Mouse (Mus musculus) heart, embryonic 14.5 days (tissue): ENCODE data around the gene Cyld. TPM values are rescaled to one million over a fixed set of nuclear protein-coding genes. Genes with fewer than 3 reads are reported as not detected.
A peak's percentile ranks its signal among the peaks of the same experiment; 100 is the strongest.

Source experiments
- ATAC-seq: fragments of 200-750 bp; cut with Nextera tagmentation; 2 replicates; pipeline ENCODE4 v1.8.0; 2017; ENCODE audit warnings: low read depth, moderate TSS enrichment; ENCODE audit not compliant: insufficient number of reproducible peaks, insufficient read depth, low FRiP score
- H3K27ac ChIP-seq, 2 experiments: fragments of 200-500 bp in 1 of 2; fragments of 300-500 bp in 1 of 2; sonication (generic) in 1 of 2; replicated peaks in 1 of 2; 2 replicates each; pipeline ENCODE4 v1.5.1; 2012 to 2014; ENCODE audit warnings: low read depth in 2 of 2, low read length in 2 of 2, control low read depth in 1 of 2, mild to moderate bottlenecking in 1 of 2, mixed read lengths in 1 of 2; ENCODE audit not compliant: control insufficient read depth in 1 of 2, insufficient read depth in 1 of 2
- H3K27me3 ChIP-seq: fragments of 300-500 bp; sonication (generic); 2 replicates; pipeline ENCODE4 v1.6.1; 2014; ENCODE audit warnings: mild to moderate bottlenecking, low read length, control low read depth; ENCODE audit not compliant: control insufficient read depth, insufficient read depth
- H3K36me3 ChIP-seq: fragments of 300-500 bp; sonication (generic); 2 replicates; pipeline ENCODE4 v1.6.1; 2014; ENCODE audit warnings: mild to moderate bottlenecking, control low read depth, low read length, mixed read lengths; ENCODE audit not compliant: control insufficient read depth, insufficient read depth
- H3K4me1 ChIP-seq, 2 experiments: fragments of 200-500 bp in 1 of 2; fragments of 300-500 bp in 1 of 2; sonication (generic) in 1 of 2; 2 replicates each; pipeline ENCODE4 v1.6.1; 2012 to 2014; ENCODE audit warnings: low read length in 2 of 2, control low read depth in 1 of 2, mixed read lengths in 1 of 2; ENCODE audit not compliant: control insufficient read depth in 2 of 2, insufficient read depth in 2 of 2
- H3K4me2 ChIP-seq: fragments of 300-500 bp; sonication (generic); 2 replicates; pipeline ENCODE4 v1.6.1; 2014; ENCODE audit warnings: mild to moderate bottlenecking, low read length
- H3K4me3 ChIP-seq, 2 experiments: fragments of 200-500 bp in 1 of 2; fragments of 300-500 bp in 1 of 2; sonication (generic) in 1 of 2; 2 replicates each; pipeline ENCODE4 v1.5.1; 2012 to 2014; ENCODE audit warnings: low read length in 2 of 2, mild to moderate bottlenecking in 2 of 2, control low read depth in 1 of 2, low read depth in 1 of 2, moderate library complexity in 1 of 2; ENCODE audit not compliant: control insufficient read depth in 1 of 2, insufficient read depth in 1 of 2
- H3K9ac ChIP-seq: fragments of 300-500 bp; sonication (generic); 2 replicates; pipeline ENCODE4 v1.6.1; 2014; ENCODE audit warnings: mild to moderate bottlenecking, low read length
- H3K9me3 ChIP-seq: fragments of 300-500 bp; sonication (generic); 2 replicates; pipeline ENCODE4 v1.6.1; 2016; ENCODE audit warnings: low read length, control low read depth; ENCODE audit not compliant: control insufficient read depth
- WGBS: fragments of 180-500 bp; shearing (Covaris S2); extraction: QIAGEN DNeasy Blood & Tissue Kit; methylation state at CpG from one replicate; pipeline ENCODE4 v1.1.7; 2014; 5-methylcytosine and 5-hydroxymethylcytosine counted together
- polyA plus RNA-seq: library from polyadenylated mRNA; unstranded; fragments of >200 nt; fragmentation: Nextera tagmentation; extraction: Ambion mirVana; gene quantifications from 2 replicates; pipeline ENCODE4 v1.2.1, GENCODE M21; 2014

Gene Cyld
- polyA plus RNA-seq, 1 experiment from 2014 or later, result 13.9 TPM

GRCm38 (mm10) chr8:88689151-88689550 is 7.7 kb upstream of the Cyld start:
- Histone ChIP-seq H3K9ac (no peak overlapping the region), H3K9me3 (no peaks in the 10 kb centered on the region), H3K4me1 (peaks cover 3 to 8% of the 10 kb centered on the region in 2 experiments; a peak in 3 of 4 replicates), H3K27ac (no peak overlapping the region), H3K4me3 (no peak overlapping the region), H3K27me3 (no peaks in the 10 kb centered on the region), H3K4me2 (no peak overlapping the region), H3K36me3 (no peaks in the 10 kb centered on the region)
- no peak for ATAC-seq
- 77% methylated on average over 6 of the region's 6 CpGs for WGBS

- Histone ChIP-seq H3K36me3 (no peaks in the 10 kb centered on the region), H3K27me3 (no peaks in the 10 kb centered on the region), H3K9me3 (no peaks in the 10 kb centered on the region), H3K4me1 (peaks cover 3 to 8% of the 10 kb centered on the region in 2 experiments; a peak in 3 of 4 replicates), H3K27ac (no peak overlapping the region), H3K9ac (no peak overlapping the region), H3K4me3 (no peak overlapping the region), H3K4me2 (no peak overlapping the region)
- WGBS, result 76% methylated on average over 6 of the region's 6 CpGs
- ATAC-seq, result no peak
These were observed 6.9 kb upstream of the Cyld start for GRCm38 (mm10) chr8:88689891-88690290.

GRCm38 (mm10) chr8:88691342-88691948 is 5.4 kb upstream of the Cyld start:
- H3K4me2 ChIP-seq, result no peak overlapping the region
- H3K9ac ChIP-seq, result no peak overlapping the region
- peaks cover 3 to 4% of the 10 kb centered on the region in 2 experiments; a peak in 2 of 4 replicates for H3K4me1 ChIP-seq
- no peak overlapping the region for H3K27ac ChIP-seq
- no peak overlapping the region for H3K4me3 ChIP-seq
- H3K36me3 ChIP-seq, result no peaks in the 10 kb centered on the region
- no peaks in the 10 kb centered on the region for H3K27me3 ChIP-seq
- no peak for ATAC-seq
- no peaks in the 10 kb centered on the region for H3K9me3 ChIP-seq
- WGBS, result 35% methylated on average over 4 of the region's 4 CpGs

GRCm38 (mm10) chr8:88691961-88692360 is 4.9 kb upstream of the Cyld start:
- Histone ChIP-seq H3K4me2 (no peak overlapping the region), H3K9ac (no peak overlapping the region), H3K27ac (no peak overlapping the region), H3K27me3 (no peaks in the 10 kb centered on the region), H3K36me3 (no peaks in the 10 kb centered on the region), H3K4me1 (peaks cover 0 to 3% of the 10 kb centered on the region in 2 experiments; a peak in 2 of 4 replicates), H3K4me3 (no peak overlapping the region), H3K9me3 (no peaks in the 10 kb centered on the region)
- WGBS, result 35% methylated on average over 7 of the region's 7 CpGs
- no peak for ATAC-seq

- Histone ChIP-seq H3K4me3 (no peak overlapping the region), H3K4me1 (peaks cover 2 to 7% of the 10 kb centered on the region in 2 experiments; a peak in 3 of 4 replicates), H3K36me3 (no peaks in the 10 kb centered on the region), H3K27me3 (no peaks in the 10 kb centered on the region), H3K4me2 (no peak overlapping the region), H3K27ac (no peak overlapping the region), H3K9ac (no peak overlapping the region), H3K9me3 (no peaks in the 10 kb centered on the region)
- 79% methylated on average over 6 of the region's 6 CpGs for WGBS
- ATAC-seq, result no peak
These were observed 4.0 kb upstream of the Cyld start for GRCm38 (mm10) chr8:88692866-88693265.

- no peak overlapping the region for H3K4me2 ChIP-seq
- 72% methylated on average over 4 of the region's 4 CpGs for WGBS
- no peaks in the 10 kb centered on the region for H3K9me3 ChIP-seq
- H3K4me3 ChIP-seq, result no peak overlapping the region
- no peak for ATAC-seq
- H3K36me3 ChIP-seq, result no peaks in the 10 kb centered on the region
- peaks cover 4 to 9% of the 10 kb centered on the region in 2 experiments; a peak in 3 of 4 replicates for H3K4me1 ChIP-seq
- H3K27me3 ChIP-seq, result no peaks in the 10 kb centered on the region
- no peak overlapping the region for H3K9ac ChIP-seq
- H3K27ac ChIP-seq, result no peak overlapping the region
These were observed 3.5 kb upstream of the Cyld start for GRCm38 (mm10) chr8:88693376-88693775.

- WGBS, result 50% methylated on average over 7 of the region's 7 CpGs
- no peaks in the 10 kb centered on the region for H3K27me3 ChIP-seq
- ATAC-seq, result no peak
These were observed 2.5 kb upstream of the Cyld start for GRCm38 (mm10) chr8:88694291-88694690.

GRCm38 (mm10) chr8:88696228-88696627 is 600 bp upstream of the Cyld start:
- H3K9ac ChIP-seq, result peak overlapping the region; percentile 61; the same call in 1 of the 2 replicates
- no peak for ATAC-seq
- H3K9me3 ChIP-seq, result no peaks in the 10 kb centered on the region
- H3K4me3 ChIP-seq, result peak overlapping the region; percentile 15 to 64; a peak in 3 of 4 replicates
- no peak overlapping the region for H3K27ac ChIP-seq
- no peaks in the 10 kb centered on the region for H3K27me3 ChIP-seq
- H3K4me2 ChIP-seq, result peak overlapping the region; percentile 66
- WGBS, result 15% methylated on average over 7 of the region's 7 CpGs
- no peaks in the 10 kb centered on the region for H3K36me3 ChIP-seq
- H3K4me1 ChIP-seq, result peaks cover 4 to 9% of the 10 kb centered on the region in 2 experiments; a peak in 3 of 4 replicates

More at GRCm38 (mm10) chr8:88694291-88694690, 2.5 kb upstream of the Cyld start:
- H3K27ac ChIP-seq, result no peak overlapping the region
- no peak overlapping the region for H3K4me2 ChIP-seq
- H3K9ac ChIP-seq, result no peak overlapping the region
- no peak overlapping the region for H3K4me3 ChIP-seq
- H3K4me1 ChIP-seq, result peaks cover 4 to 9% of the 10 kb centered on the region in 2 experiments; a peak in 3 of 4 replicates
- no peaks in the 10 kb centered on the region for H3K9me3 ChIP-seq
- no peaks in the 10 kb centered on the region for H3K36me3 ChIP-seq
